Mouse (Mus musculus): ENCODE data around the gene Atg4d.

The Atg4d gene

DNA sequence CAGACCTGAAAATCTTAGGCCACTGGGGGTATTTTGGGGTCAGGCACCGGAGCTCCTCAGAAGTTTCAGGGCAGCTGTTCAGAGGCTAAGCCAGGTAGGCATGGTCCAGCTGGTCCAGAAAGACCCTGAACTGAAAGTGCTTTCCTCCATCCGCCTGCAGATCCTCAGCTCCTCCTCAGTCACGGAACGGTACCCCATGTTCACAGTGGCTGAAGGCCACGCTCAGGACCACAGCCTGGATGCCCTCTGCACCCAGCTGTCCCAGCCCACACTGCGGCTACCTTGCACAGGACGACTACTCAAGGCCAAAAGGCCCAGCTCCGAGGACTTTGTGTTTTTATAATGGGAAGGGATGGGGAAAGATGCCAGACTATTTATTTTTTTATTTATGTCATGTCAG lies 8.0 kb downstream of the Atg4d start:
- in situ Hi-C loops (cut with MboI, MseI), result no loop called here

DNA sequence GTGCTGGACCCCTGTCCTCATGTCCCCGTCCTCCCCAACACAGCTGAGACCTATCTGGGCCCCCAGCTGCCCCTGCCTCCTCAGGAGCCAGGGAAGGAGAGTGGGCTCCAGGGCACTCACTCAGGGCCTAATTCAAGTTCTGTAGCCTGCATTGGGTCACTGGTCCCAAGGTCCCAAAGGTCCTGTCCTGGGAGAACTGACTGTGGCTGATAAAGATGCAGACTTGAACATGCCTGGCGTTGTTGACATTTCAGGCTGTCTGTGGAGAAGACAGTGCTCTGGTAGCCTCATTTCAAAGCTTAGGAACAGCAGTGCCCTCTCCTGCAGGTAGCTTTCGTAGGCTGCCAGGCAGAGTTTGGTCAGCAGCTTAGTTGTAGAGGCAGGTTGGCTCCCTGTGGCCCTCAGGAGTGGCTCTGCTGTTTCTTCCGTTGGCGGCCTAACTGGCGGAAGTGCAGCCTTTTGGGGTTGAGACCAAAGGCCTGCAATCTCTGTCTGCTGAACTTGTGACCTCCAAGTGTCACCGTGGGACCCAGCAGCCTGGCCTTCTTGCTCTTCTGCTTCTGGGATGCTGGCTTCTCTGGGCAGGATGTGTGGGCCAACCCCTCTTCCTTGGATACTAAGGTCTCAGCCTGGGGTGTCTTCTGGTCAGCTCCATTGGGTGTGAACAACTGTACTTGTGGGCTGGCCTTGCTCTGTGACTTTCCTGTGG lies 8.6 kb downstream of the Atg4d start:
- in situ Hi-C loops (cut with MboI, MseI), result no loop called here

DNA sequence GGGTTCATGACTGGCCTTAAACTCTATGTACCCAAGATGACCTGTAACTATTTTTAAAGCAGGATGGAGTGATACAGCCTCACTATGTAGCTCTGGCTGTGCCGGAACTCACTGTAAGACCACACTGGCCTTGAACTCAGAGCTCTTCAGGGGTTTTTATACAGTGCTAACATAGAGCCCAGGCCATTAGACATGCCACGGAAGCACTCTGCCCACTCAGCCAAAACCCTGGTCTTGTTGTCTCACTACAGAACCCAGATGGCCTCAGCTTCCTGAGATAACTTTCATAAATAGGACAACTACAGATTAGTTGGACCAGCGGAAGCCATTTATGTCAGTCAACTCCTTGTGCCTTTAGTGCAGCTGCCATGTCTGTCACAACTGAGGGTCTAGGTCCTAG lies 9.2 kb downstream of the Atg4d start:
- in situ Hi-C loops (cut with MboI, MseI), result no loop called here

DNA sequence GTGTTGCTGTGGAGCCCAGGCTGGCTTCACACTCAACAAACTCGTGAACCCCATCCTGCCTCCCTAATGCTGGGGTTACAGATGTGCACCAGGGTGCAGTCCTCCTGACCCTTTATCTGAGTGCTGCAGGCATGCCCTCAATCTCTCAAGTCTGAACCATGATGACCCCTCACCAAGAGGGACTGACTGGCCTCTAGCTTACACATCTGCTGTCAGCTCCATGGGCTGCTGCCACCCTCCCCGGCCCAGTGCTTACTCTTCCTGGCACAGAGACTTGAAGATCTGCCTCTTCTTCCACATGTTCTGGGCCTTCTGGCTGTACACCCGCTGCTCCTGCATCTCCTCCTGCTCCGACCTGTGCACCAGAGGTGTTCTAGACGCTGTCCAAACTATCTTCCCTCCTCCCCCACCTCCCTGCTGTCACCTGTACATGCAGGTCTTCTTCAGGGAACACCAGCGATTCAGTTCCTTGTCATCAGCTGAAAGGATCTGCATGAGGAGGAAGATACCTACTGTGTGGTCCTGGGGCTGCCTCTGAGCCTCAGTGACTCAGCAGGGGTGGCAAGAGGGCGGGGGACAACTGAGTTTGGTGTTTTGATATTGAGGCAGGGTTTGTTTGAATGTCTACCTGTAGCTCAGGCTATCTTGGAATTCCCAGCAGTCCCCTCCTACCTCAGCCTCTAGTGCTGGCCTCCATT lies 10.1 kb downstream of the Atg4d start:
- in situ Hi-C loops (cut with MboI, MseI), result no loop called here

DNA sequence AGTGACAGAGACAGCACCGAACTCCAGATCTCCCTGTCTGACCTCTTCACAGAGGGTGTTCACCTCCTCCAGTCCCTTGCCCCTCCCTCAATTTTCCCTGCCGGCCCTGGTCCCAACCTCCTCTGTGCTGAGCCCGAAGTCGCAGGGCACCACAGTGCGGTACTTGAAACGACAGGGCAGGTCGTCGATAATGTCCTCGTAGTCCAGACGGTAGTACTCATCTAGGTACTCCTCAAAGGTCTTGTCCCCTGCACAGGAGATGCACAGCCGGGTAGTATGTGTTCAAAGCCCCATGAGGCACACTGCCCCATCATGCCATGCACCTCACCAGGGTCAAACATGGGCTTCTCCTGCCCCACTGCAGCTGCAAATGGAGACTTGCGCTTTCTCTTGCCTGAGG lies 10.6 kb downstream of the Atg4d start:
- in situ Hi-C loops (cut with MboI, MseI), result no loop called here

DNA sequence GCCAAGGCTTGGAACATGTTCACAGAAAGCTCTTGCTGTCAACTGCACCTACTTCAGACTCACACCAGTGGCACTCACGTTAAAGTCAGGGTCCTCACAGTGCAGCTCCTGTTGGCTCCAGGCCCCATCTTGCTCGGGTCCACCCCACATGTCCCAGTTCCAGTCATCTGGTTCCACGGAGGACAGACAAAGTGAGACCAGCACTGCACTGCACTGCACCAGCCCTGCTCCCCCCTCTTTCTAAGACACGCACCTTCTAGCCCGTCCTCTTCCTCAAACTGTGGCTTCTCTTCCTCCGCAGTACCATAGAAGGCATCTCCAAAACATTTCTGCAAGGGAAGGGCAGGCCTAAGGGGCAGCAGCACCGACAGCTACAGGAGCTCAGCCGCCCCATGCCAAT lies 11.2 kb downstream of the Atg4d start:
- in situ Hi-C loops (cut with MboI, MseI), result no loop called here

DNA sequence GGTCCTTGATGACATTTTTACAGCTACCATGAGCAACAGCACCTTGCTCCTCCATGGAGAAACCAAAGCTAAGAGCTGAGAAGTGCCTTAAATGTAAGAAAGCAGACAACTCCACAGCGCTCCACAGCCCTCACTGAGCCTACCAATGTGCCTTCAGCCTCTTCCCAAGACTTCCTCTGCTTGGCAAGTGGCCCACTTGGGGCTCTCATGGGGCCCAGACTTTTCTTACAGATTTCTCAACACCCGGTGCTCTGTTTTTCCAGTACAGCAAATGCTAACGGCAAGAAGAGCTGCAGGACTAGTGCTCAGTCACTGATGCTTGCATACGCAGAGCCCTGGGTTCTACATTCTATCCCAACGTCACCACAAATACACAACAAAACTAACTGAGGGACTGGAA lies 12.7 kb downstream of the Atg4d start:
- in situ Hi-C loops (cut with MboI, MseI), result no loop called here

DNA sequence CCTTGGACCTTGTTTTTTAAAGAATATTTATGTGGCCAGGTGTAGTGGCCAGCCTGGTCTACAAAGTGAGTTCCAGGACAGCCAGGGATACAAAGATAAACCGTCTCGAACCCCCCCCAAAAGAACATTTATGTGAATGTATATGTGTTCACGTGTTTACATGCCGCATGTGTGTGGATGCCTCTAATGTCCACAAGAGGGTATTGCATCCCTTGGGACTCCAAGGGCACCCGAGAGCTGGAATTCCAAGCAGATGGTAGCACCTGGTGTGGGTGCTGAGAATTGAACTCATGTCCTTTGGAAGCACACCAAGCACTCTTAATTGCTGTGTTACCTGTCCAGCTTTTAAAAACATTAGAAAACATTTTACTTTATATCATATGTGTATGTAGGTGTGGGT lies 18.5 kb downstream of the Atg4d start:
- in situ Hi-C loops (cut with MboI, MseI), result no loop called here

DNA sequence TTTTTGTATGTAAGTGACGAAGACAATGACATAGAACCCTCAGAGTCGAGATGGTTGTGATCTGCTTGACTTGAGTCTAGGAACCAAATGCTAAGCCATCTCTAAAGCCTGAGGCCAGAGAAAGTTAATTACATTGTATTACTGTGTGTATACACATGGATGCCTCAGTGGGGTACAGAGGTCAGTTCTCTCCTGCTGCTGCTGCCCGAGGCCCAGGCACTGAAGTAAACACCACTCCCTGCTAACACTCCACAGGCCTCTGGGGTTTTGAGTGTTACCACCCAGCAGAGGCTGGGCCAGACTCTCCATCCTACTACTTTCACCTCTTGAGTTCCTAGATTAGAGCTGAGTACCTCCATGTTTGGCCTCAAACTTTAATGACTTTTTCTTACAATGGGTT lies 18.9 kb downstream of the Atg4d start:
- in situ Hi-C loops (cut with MboI, MseI), result no loop called here

DNA sequence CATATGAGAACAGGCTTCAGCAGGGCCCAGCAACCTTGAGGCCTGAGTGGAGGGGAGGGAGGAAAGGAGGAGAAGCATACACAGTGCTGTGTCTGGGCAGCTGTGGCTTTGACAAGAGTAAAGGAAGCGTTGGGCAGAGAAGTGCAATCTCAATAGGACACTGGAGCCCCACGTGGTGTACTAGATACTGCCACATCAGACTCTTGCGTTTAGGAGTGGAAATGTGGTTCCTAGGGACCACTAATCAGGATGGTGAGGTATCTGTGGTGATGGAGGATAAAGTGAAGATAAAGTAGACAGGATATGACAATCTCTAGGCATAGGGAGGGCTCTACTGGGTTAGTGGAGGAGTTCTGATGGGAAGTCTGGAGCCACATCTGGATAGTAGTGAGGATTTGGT lies 21.7 kb downstream of the Atg4d start:
- in situ Hi-C loops (cut with MboI, MseI), result no loop called here

DNA sequence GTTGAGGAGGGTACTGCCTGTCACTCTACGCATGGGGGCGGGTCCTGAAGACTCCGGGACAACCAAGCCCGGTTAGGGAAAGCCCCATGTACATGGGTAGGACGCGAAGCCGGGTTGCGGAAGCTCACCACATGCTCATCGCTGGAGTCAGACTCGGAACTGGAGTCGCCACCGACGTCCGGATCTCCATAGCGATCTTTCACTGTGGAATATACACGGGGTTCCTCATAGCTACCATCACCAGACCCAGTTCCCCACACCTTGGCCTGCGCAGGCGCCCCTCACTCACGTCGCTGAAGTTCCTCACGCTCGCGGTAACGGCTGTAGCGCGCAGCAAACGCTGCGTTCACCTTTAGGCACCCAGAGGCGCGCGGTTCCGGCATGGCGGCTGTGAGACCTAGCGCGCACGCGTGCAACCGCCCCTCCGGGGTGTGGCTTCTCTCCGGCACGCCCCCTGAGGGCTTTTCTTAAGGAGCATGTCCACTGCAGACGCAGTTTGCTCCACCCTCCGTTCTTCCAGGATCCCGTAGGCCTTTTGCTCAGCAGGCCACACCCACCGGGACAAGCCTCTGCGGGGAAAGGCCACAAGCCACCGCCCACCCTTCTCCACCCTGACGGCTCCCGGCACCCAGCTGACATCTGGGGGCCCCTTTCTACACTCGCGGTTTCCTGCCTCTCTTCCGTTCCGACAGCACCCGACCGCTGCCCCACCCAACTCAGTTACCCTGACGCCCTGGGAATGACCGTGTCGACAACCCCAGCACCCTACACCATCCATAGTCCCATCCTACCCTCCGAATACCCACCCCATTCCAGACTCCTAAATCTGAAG lies 22.7 kb downstream of the Atg4d start, which contains the start of gene Kri1:
TSS of gene Kri1 (minus strand) at position 399 of the 832 bp plus-strand sequence.
- in situ Hi-C loops (cut with MboI, MseI), result no loop called here

DNA sequence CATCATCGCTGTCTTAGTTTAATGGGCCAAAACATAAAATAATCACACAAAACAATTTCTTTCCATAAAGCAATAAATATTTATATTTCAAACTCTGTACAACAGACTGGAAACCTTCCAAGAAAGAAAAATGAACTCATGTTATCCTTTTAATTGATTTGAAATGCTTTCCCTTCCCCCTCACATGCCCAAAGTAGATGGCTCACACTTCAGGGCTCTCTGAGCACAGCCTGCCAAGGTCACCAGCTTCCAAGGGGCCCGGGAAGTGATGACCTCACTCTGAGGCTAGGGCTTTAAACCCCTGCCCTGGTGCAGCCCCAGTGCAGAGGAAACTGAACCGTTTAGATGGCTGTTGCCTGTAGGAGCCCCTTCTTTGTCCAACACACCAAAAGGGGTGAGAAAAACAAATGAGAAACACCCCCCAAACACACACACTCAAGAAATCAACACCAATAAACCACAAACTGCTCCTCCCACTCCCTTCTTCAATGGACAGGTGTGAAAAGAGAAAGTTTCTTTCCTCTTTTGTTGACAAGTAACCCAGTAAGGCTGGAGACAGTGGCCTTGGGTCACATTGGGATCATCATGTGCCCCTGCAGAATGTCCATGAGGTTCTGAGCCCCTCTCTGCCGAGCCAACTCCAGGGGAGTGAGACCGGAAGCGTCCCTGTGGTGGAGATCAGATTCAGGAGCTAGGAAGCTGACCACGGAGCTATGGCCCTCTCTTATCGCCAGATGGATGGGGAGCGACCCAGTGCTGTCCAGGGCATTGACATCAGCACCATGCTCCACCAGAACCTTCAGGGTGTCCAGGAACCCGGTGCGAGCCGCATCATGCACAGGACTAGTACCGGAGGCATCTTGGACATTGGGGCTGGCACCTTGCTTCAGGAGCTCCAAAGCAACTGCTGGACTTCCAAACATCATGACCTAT lies 23.6 kb downstream of the Atg4d start:
- in situ Hi-C loops (cut with MboI, MseI), result no loop called here

DNA sequence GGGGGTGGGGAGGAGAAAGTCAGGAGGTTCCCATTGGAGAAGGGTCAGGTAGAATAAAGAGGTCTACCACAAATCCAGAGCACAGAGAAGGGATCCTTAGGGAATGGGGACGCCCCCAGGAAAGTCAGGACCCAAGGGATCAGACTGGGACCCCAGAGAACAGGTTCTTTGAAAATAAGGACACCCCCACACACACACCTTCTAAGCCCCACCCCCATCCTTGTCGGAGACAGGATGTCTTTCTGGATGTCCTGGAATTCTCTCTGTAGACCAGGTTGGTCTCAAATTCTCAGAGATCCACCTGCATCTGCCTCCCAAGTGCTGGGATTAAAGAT lies 24.2 kb downstream of the Atg4d start:
- in situ Hi-C loops (cut with MboI, MseI), result no loop called here

DNA sequence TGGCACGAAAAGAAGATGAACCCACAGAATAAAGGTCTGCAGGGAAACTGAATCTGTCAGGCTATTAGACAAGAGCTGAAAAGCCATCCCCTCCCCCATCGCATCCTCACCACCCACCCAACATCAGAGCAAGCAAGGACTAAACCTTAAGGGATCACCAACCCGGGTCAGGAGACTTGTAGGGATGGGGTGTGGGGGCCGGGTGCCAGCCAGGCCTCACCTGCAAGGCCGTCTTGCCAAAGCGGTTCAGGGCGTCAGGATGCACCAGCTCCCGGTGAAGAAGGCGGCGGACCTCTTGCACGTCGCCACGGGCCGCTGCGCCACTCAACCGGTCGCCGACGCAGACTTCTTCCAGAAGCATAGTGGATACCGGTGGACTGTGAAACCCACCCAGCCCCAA lies 25.5 kb downstream of the Atg4d start:
- in situ Hi-C loops (cut with MboI, MseI), result loop anchor here in 1 of 2 experiments (10.0 kb wide), 1 partner anchor 64 kb away; no protein-coding TSS in a partner anchor

DNA sequence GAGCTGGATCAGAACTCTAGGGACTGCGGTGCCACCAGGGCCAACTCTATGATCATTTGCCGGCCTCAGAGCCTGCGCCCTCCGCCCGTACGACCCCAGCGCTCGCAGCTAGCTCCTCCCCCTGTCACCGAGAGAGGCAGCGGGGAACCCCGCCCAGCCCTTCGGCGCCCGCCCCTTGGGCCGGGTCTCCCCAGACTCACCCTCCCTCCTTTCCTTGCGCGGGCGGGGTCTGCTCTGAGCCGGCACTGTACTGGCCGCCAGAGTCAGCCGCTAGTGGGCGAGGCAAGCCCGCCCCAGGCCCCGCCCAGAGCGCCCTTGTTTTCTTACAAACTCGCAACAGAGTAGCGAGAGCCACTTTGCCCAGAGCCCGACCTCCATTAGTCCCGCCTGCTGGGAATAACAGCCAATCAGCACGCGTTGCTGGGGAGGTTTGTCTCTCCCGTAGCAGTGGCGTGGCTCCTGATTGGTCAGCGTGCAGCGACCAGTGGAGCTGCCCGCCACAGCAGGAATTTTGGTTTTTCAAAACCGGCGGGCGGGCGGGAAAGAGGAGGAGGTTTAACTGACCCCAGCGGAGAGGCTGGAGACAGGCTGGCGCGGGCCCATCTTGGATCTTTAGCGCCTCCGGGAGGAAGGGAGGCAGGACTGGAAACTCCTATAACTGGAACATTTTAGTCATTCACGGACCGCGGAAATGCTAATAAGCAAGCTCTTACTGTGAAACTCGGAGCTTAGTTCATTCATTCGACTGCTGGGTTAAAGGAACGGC lies 26.1 kb downstream of the Atg4d start, which contains the start of gene Cdkn2d:
TSS of gene Cdkn2d (minus strand) at position 386 of the 766 bp plus-strand sequence.
- in situ Hi-C loops (cut with MboI, MseI), result loop anchor here in 1 of 2 experiments (10.0 kb wide), 1 partner anchor 64 kb away; no protein-coding TSS in a partner anchor

DNA sequence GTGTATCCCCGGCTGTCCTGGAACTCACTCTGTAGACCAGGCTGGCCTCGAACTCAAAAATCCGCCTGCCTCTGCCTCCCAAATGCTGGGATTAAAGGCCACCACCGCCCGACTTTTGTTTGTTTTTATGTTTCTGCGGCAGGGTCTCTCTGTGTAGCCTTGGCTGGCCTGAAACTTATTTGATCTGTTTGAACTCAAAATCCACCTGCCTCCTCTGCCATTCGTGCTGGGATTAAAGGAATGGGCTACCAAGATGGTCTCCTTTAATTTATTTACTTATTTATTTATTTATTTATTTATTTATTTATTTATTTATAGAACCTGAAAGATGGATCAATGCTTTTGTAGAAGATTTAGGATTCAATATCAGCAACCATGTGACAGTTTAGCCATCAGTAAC lies 26.8 kb downstream of the Atg4d start:
- in situ Hi-C loops (cut with MboI, MseI), result loop anchor here in 1 of 2 experiments (10.0 kb wide), 1 partner anchor 63 kb away; no protein-coding TSS in a partner anchor

DNA sequence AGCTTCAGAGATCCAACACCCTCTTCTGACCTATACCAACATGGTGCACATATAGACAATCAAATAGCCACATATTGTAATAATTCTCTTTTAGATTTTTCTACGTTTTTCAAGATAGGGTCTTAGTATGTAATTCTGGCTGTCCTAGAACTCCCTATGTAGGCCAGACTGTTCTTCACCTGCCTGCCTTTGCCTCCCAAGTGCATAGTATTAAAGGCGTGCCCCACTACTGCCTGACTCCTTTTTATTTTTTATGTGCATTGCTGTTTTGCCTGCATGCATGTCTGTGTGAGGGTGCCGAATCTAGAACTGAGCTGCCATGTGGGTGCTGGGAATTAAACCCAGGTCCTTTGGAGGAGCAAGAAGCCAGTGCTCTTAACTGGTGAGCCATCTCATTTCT lies 27.2 kb downstream of the Atg4d start:
- in situ Hi-C loops (cut with MboI, MseI), result loop anchor here in 1 of 2 experiments (10.0 kb wide), 1 partner anchor 63 kb away; no protein-coding TSS in a partner anchor

DNA sequence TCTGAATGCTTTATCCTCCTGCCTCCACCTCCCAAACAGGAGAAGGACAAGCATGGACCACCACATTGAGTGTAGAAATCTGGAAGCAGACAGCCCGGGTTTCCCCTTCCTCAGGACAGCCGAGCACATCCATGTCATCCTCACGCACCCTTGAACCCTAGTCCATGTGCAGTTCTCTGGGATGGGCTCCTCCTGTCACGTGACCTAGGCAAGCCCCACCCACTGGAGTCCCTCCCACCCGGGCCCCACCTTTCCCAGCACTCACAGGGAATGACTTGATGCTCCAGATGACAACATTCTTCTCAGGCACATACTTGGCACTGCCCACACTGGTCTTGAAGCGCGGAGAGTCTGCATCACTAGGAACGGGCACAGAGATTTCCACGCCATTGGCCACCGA lies 33.9 kb downstream of the Atg4d start:
- in situ Hi-C loops (cut with MboI, MseI), result loop anchor here in 1 of 2 experiments (10.0 kb wide), 1 partner anchor 56 kb away; no protein-coding TSS in a partner anchor

DNA sequence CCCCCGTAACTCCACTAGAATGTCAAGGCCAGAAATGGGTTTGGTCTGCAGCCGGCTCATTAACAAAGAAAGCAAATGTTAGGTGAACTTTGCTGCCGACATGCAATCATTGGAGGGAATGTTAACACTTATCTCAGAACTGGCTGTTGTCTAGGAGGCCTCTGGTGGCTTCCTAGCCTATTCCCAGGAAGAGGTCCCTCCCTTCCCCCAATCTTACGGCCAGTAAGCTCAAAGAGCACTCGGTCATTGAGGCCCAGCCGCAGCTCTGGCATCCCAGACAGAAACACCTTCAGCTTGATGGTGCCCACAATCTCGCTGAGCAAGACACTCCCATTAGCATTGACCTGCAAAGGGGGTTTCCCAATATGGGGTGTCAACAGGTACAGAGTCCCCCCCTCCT lies 40.0 kb downstream of the Atg4d start:
- in situ Hi-C loops (cut with MboI, MseI), result no loop called here

DNA sequence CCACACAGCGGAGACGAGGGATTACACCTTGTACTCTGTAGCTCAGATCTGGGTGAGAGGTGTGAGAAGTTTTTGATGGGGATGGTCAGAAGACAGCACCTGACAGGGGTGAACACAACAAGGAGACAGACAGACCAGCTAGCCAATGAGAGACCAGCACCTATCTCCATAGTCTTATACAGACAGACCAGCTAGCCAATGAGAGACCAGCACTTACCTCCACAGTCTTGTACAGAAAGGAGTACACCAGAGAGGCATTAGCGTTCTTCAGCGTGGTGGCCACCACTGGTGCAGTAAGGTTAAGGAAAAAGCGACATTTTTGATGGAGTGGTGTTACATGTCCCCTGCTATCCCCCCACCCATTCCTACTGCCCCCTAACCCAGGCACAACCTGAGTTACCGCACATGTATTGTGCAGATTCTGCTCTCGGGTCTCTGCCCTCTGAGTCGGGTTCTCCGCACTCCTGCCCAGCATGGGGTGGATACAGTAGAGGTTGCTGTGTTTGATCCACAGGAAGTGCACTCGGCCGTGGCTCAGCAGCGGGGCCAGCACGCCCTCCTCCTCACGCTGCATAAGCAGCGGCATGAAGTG lies 44.2 kb downstream of the Atg4d start:
- in situ Hi-C loops (cut with MboI, MseI), result no loop called here

Data from T-helper 17 cell (primary cell).